Mouse (Mus musculus): ENCODE data around the gene Arih1. TPM values are rescaled to one million over a fixed set of nuclear protein-coding genes. Genes with fewer than 3 reads are reported as not detected.

Arih1 gene
- polyA plus RNA-seq, 1 experiment: 16.9 TPM

DNA sequence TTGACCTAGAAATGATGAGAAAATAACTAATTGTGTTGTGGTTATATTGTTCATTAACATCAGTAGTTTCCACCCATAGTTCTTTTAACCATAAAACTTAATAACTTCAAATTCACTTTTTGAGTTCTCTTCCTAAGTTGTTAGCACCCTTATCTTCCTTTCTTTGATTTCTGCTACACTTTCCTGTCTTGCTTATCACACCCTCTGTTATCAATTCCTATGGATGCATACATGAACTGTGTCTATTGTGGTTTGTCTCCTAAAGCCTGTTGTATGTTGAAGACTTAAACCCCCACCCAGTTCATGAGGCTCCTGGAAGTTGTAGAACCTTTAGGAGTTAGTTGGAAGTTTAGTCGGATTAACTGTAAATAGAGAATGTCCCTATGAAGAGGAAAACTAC, 52.7 kb downstream of the Arih1 start:
- H3K4me3 ChIP-seq (ENCODE audit: insufficient read depth, low read depth, low read length): no peak overlapping the region
- DNase-seq: no peak
- WGBS: 94% methylated on average over 1 of the region's 1 CpGs
- TF ChIP-seq POLR2A (IDR thresholded peaks at IDR 0.05; ENCODE audit: low read depth, low read length): no peak
- no peak for TF ChIP-seq CTCF (conservative IDR thresholded peaks at IDR 0.05; ENCODE audit: insufficient read depth, insufficient read length, low read depth, low read length)
- no peaks in the 10 kb centered on the region; the same call in 1 of the 2 replicates for H3K36me3 ChIP-seq (ENCODE audit: control insufficient read depth, insufficient read depth, low read length)
- no peak overlapping the region for H3K27ac ChIP-seq (ENCODE audit: insufficient read depth, low read depth, low read length)
- H3K27me3 ChIP-seq (replicated peaks; ENCODE audit: control insufficient read depth, insufficient read depth, low read length): no peaks in the 10 kb centered on the region
- peaks cover 7% of the 10 kb centered on the region for H3K4me1 ChIP-seq (ENCODE audit: control insufficient read depth, insufficient read depth, low read length)

DNA sequence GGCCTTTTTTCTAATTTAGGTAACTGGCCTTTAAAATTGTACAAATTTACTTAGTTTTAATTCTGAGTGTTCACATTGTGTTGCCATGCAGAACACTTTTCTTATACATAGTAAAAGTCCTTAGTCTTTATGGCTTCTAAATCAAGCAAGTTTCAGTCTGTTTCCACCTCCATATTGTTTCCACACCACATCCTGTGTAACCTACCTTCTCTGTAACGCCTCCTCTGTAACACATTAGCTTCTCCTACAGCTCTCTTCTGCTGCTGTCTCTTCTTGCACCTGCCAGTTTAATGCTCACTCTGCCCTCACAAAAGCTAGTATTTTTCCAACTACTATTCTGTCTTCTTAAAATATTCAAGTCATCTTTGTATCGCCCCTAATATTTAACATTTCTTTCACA, 54.8 kb downstream of the Arih1 start:
- Histone ChIP-seq H3K4me1 (ENCODE audit: control insufficient read depth, insufficient read depth, low read length) (peaks cover 1% of the 10 kb centered on the region; the same call in 1 of the 2 replicates), H3K27me3 (replicated peaks; ENCODE audit: control insufficient read depth, insufficient read depth, low read length) (no peaks in the 10 kb centered on the region), H3K4me3 (ENCODE audit: insufficient read depth, low read depth, low read length) (no peak overlapping the region), H3K27ac (ENCODE audit: insufficient read depth, low read depth, low read length) (no peak overlapping the region), H3K36me3 (ENCODE audit: control insufficient read depth, insufficient read depth, low read length) (no peaks in the 10 kb centered on the region; the same call in 1 of the 2 replicates)
- WGBS: 92% methylated on average over 2 of the region's 2 CpGs
- DNase-seq: no peak
- TF ChIP-seq CTCF (conservative IDR thresholded peaks at IDR 0.05; ENCODE audit: insufficient read depth, insufficient read length, low read depth, low read length): no peak
- no peak for TF ChIP-seq POLR2A (IDR thresholded peaks at IDR 0.05; ENCODE audit: low read depth, low read length)

DNA sequence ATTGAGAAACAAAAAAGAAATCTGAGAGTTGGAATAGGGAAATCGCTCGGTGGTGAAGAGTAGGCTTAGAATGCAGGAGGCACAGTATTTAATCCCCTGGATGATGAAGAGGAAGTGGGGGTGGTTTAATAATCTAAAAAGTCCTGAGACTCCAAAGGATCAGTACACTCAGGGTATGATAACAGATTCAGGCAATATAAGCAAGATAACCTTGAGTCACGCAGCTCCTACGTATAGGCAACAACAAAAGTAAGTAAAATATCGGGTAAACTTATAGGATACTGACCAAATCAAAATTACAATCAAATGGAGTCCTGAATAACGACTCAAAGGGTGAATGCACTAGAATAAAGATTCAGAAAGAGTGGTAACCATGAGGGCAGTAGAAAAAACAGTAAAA, 65.9 kb downstream of the Arih1 start:
- WGBS: 75% methylated on average over 6 of the region's 6 CpGs
- no peaks in the 10 kb centered on the region for H3K36me3 ChIP-seq (ENCODE audit: control insufficient read depth, insufficient read depth, low read length)
- DNase-seq: no peak
- TF ChIP-seq CTCF (conservative IDR thresholded peaks at IDR 0.05; ENCODE audit: insufficient read depth, insufficient read length, low read depth, low read length) (no peak), POLR2A (IDR thresholded peaks at IDR 0.05; ENCODE audit: low read depth, low read length) (no peak)
- H3K27me3 ChIP-seq (replicated peaks; ENCODE audit: control insufficient read depth, insufficient read depth, low read length): no peaks in the 10 kb centered on the region
- no peaks in the 10 kb centered on the region for H3K4me1 ChIP-seq (ENCODE audit: control insufficient read depth, insufficient read depth, low read length)
- H3K27ac ChIP-seq (ENCODE audit: insufficient read depth, low read depth, low read length): no peak overlapping the region
- no peak overlapping the region for H3K4me3 ChIP-seq (ENCODE audit: insufficient read depth, low read depth, low read length)

DNA sequence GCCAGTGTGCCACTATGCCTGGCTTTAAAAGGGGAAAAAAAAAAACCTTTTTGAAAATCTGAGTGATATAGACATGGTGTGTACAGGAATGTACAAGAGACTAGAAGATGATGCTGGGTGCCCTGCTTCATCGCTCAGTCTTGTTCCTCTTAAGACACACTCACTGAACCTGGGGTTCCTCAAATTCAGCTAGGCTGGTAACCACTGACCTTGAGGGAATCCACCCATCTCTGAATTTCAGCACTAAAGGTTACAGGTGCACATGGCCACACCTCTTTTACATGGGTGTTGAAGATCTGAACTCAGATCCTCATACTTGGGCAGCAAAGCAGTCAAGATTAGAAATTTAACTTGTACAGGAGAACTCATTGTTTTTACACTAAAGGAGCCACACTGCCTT, 79.1 kb downstream of the Arih1 start:
- no peak for DNase-seq
- Histone ChIP-seq H3K27me3 (replicated peaks; ENCODE audit: control insufficient read depth, insufficient read depth, low read length) (no peaks in the 10 kb centered on the region), H3K4me3 (ENCODE audit: insufficient read depth, low read depth, low read length) (no peak overlapping the region), H3K4me1 (ENCODE audit: control insufficient read depth, insufficient read depth, low read length) (no peaks in the 10 kb centered on the region), H3K27ac (ENCODE audit: insufficient read depth, low read depth, low read length) (no peak overlapping the region), H3K36me3 (ENCODE audit: control insufficient read depth, insufficient read depth, low read length) (peaks cover 6% of the 10 kb centered on the region)
- WGBS: 96% methylated on average over 1 of the region's 1 CpGs
- TF ChIP-seq CTCF (conservative IDR thresholded peaks at IDR 0.05; ENCODE audit: insufficient read depth, insufficient read length, low read depth, low read length) (no peak), POLR2A (IDR thresholded peaks at IDR 0.05; ENCODE audit: low read depth, low read length) (no peak)

DNA sequence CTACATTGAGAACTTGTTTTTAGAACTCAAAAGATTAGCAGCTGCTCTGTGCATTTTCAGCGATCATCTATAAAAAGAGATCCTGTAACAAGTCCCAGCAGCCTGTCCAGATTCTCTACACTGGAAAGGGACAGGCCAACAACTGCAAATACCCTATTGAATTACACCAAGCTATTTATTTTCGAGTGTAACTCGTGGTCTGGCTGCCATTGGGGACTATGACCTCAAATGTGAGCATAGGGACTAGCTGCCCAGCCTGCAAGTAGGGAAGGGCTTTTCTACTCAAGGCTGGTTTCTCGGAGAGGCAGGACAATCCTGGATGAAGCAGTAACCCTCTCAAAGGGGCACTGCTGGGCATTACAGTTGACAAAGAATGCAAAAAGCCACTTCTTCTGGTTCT, 97.3 kb downstream of the Arih1 start:
- H3K27me3 ChIP-seq (replicated peaks; ENCODE audit: control insufficient read depth, insufficient read depth, low read length): no peaks in the 10 kb centered on the region
- TF ChIP-seq POLR2A (IDR thresholded peaks at IDR 0.05; ENCODE audit: low read depth, low read length) (no peak), CTCF (conservative IDR thresholded peaks at IDR 0.05; ENCODE audit: insufficient read depth, insufficient read length, low read depth, low read length) (no peak)
- WGBS: 67% methylated on average over 4 of the region's 4 CpGs
- no peaks in the 10 kb centered on the region for H3K4me1 ChIP-seq (ENCODE audit: control insufficient read depth, insufficient read depth, low read length)
- no peak overlapping the region for H3K27ac ChIP-seq (ENCODE audit: insufficient read depth, low read depth, low read length)
- DNase-seq: no peak
- H3K36me3 ChIP-seq (ENCODE audit: control insufficient read depth, insufficient read depth, low read length): peaks cover 6% of the 10 kb centered on the region
- H3K4me3 ChIP-seq (ENCODE audit: insufficient read depth, low read depth, low read length): no peak overlapping the region

DNA sequence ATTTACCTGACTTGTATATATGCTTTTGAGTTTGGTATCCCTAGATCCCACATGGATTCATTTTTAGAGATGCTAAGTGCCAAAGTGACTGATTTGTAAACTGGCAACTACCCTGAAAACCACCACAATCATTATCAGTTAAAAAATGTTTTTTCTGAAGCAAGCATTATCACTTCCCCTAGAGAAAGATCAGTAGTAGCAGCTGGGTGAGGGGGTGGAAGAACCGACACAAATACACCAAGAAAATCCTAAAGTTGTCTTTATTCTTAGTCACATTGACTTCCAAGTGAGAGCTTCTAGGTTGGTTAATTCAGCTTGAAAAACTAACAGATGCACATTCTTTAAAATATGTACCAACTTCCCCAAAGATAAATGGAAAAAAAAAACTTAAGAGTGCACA, 98.1 kb downstream of the Arih1 start:
- no peak overlapping the region for H3K27ac ChIP-seq (ENCODE audit: insufficient read depth, low read depth, low read length)
- peaks cover 4% of the 10 kb centered on the region for H3K36me3 ChIP-seq (ENCODE audit: control insufficient read depth, insufficient read depth, low read length)
- WGBS: 83% methylated on average over 1 of the region's 1 CpGs
- H3K27me3 ChIP-seq (replicated peaks; ENCODE audit: control insufficient read depth, insufficient read depth, low read length): no peaks in the 10 kb centered on the region
- no peak overlapping the region for H3K4me3 ChIP-seq (ENCODE audit: insufficient read depth, low read depth, low read length)
- TF ChIP-seq POLR2A (IDR thresholded peaks at IDR 0.05; ENCODE audit: low read depth, low read length) (no peak), CTCF (conservative IDR thresholded peaks at IDR 0.05; ENCODE audit: insufficient read depth, insufficient read length, low read depth, low read length) (no peak)
- H3K4me1 ChIP-seq (ENCODE audit: control insufficient read depth, insufficient read depth, low read length): no peaks in the 10 kb centered on the region
- no peak for DNase-seq

DNA sequence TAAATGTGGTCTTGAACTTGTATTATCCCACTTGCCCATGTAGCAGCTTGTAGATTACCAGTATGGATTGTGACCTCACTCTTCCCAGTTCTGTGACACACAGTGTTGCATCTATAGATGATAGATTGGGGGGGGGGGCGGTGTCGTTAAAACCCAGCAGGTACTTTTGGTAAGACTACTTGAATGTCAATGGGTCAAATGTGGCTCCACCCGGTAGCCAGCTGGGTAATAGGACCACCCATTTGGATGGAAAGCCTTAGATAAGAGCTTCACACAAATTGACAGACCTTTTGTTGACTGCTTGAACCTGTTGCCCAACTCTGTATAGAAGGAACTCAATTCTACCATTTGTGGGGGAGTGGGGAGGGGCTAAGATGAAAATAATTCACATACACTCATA, 99.0 kb downstream of the Arih1 start:
- TF ChIP-seq POLR2A (IDR thresholded peaks at IDR 0.05; ENCODE audit: low read depth, low read length) (no peak), CTCF (conservative IDR thresholded peaks at IDR 0.05; ENCODE audit: insufficient read depth, insufficient read length, low read depth, low read length) (no peak)
- Histone ChIP-seq H3K36me3 (ENCODE audit: control insufficient read depth, insufficient read depth, low read length) (peaks cover 4% of the 10 kb centered on the region), H3K27me3 (replicated peaks; ENCODE audit: control insufficient read depth, insufficient read depth, low read length) (no peaks in the 10 kb centered on the region), H3K4me3 (ENCODE audit: insufficient read depth, low read depth, low read length) (no peak overlapping the region), H3K4me1 (ENCODE audit: control insufficient read depth, insufficient read depth, low read length) (no peaks in the 10 kb centered on the region), H3K27ac (ENCODE audit: insufficient read depth, low read depth, low read length) (no peak overlapping the region)
- DNase-seq: no peak
- 66% methylated on average over 3 of the region's 3 CpGs for WGBS

DNA sequence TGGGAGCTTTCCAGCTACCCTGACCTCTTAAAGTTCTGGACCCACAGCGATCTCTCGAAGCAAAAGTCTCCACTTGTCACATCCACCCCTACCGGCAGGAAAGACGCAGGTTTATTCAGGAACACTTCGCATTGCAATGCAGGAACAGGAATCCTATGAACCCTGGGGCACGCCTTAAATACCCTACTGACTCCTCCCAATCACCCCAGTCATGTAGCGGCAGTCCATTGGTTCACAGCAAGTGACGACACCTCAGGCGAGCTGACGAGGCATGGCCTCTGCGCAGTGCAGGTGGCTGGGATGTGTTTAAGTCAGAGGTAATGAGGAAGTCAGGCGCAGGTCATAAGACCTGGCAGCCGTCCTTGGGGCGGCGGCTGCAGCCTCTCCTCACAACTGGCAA, 110.8 kb downstream of the Arih1 start:
- Histone ChIP-seq H3K4me1 (ENCODE audit: control insufficient read depth, insufficient read depth, low read length) (no peaks in the 10 kb centered on the region), H3K4me3 (ENCODE audit: insufficient read depth, low read depth, low read length) (no peak overlapping the region), H3K27me3 (replicated peaks; ENCODE audit: control insufficient read depth, insufficient read depth, low read length) (no peaks in the 10 kb centered on the region), H3K36me3 (ENCODE audit: control insufficient read depth, insufficient read depth, low read length) (no peaks in the 10 kb centered on the region), H3K27ac (ENCODE audit: insufficient read depth, low read depth, low read length) (no peak overlapping the region)
- no peak for DNase-seq
- 93% methylated on average over 15 of the region's 15 CpGs for WGBS
- no peak for TF ChIP-seq POLR2A (IDR thresholded peaks at IDR 0.05; ENCODE audit: low read depth, low read length)
